18 mouse cellular contexts compared by ENCODE assay signal in the genomic region with DNA sequence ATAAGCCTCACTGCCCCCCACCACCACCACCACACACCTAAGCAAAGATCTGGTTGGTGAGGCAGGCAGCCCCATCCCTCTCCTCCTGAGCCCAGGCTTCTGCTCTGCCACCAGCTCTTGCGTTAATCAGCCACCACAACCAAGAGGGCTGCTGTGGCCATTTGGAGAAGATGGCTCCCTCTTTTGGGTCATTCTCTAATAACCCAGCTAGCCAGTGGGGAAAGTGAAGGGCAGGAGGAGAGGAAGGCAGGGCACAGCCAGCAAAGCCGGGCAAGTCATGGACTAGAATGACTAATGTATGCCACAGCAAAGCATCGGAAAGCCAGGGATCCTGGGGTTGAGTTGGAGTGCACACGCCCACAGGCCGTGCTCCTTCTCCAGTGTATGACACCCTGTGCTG.
"Had no signal": no experiment of that assay in that cellular context is flagged by ENCODE, and none has a peak within 500 bp of the region (broad histone marks: within the 10 kb centered on the region; RNA-seq: fewer than 3 reads in every experiment).

No protein-coding gene starts in this region.

- H3K27ac ChIP-seq: midbrain, embryonic 10.5 days; midbrain, embryonic 13.5 days; neural tube, embryonic 13.5 days; neural tube, embryonic 15.5 days had no signal

- H3K9ac ChIP-seq: lung, embryonic 14.5 days; midbrain, embryonic 13.5 days; neural tube, embryonic 13.5 days; neural tube, embryonic 15.5 days had no signal

- ATAC-seq: midbrain, embryonic 13.5 days; midbrain, embryonic 16.5 days had no signal

- H3K4me3 ChIP-seq: midbrain, embryonic 10.5 days; midbrain, embryonic 13.5 days; myocyte; neural tube, embryonic 13.5 days; neural tube, embryonic 15.5 days had no signal

- H3K36me3 ChIP-seq: midbrain, embryonic 10.5 days; midbrain, embryonic 13.5 days; neural tube, embryonic 13.5 days; neural tube, embryonic 15.5 days had no signal

- DNase-seq: lung, adult 18-20 months; lung, embryonic 14.5 days; lung, postnatal 10 days; lung, postnatal 4 days; retina, postnatal 1 day; right cerebral cortex, adult 18-20 months; right cerebral cortex, postnatal 25 days; right cerebral cortex, postnatal 4 days; spleen, adult 18-20 months; thymus, adult 18-20 months; thymus, postnatal 14 days; thymus, postnatal 36 days had no signal

- H3K9me3 ChIP-seq: midbrain, embryonic 10.5 days; midbrain, embryonic 13.5 days; neural tube, embryonic 13.5 days; neural tube, embryonic 15.5 days had no signal

- H3K27me3 ChIP-seq: midbrain, embryonic 13.5 days; neural tube, embryonic 13.5 days; neural tube, embryonic 15.5 days had no signal

- H3K4me2 ChIP-seq: lung, embryonic 14.5 days; midbrain, embryonic 13.5 days; neural tube, embryonic 13.5 days; neural tube, embryonic 15.5 days had no signal
